Mouse (Mus musculus): Measurements from ENCODE around the gene Tgm1. TPM values are rescaled to one million over a fixed set of nuclear protein-coding genes. Genes with fewer than 3 reads are reported as not detected.

Tgm1 gene
- total RNA-seq, 1 experiment from 2014 or later, result 1.3 TPM

Other genes starting within 250 kb of the Tgm1 start
- 68.5 and 99.2 TPM in 2 replicates for gene Dhrs4, start 235.2 kb downstream of the Tgm1 start, total RNA-seq (2017)
- 2.3 and 2.7 TPM in 2 replicates for gene Carmil3, start 223.3 kb downstream of the Tgm1 start, total RNA-seq (2017)
- gene Cpne6, start 203.5 kb downstream of the Tgm1 start, total RNA-seq (2017), result not detected in 2 replicates
- not detected in 2 replicates for gene Nrl, start 188.9 kb downstream of the Tgm1 start, total RNA-seq (2017)
- 50.8 and 58.0 TPM in 2 replicates for gene Pck2, start 173.7 kb downstream of the Tgm1 start, total RNA-seq (2017)
- gene Dcaf11, start 153.9 kb downstream of the Tgm1 start, total RNA-seq (2017), result 47.6 and 53.3 TPM in 2 replicates
- gene A730061H03Rik, start 153.5 kb downstream of the Tgm1 start, total RNA-seq (2017), result 3.4 TPM in 1 of 2 replicates, not detected in the other
- not detected in 2 replicates for gene Fitm1, start 138.3 kb downstream of the Tgm1 start, total RNA-seq (2017)
- gene Psme1, start 135.8 kb downstream of the Tgm1 start, total RNA-seq (2017), result 367 and 390 TPM in 2 replicates
- gene Emc9, start 128.6 kb downstream of the Tgm1 start, total RNA-seq (2017), result 8.5 and 8.9 TPM in 2 replicates
- 189 and 244 TPM in 2 replicates for gene Psme2, start 122.8 kb downstream of the Tgm1 start, total RNA-seq (2017)
- 11.5 and 19.8 TPM in 2 replicates for gene Rnf31, start 122.2 kb downstream of the Tgm1 start, total RNA-seq (2017)
- 61.3 and 91.7 TPM in 2 replicates for gene Irf9, start 110.4 kb downstream of the Tgm1 start, total RNA-seq (2017)
- gene Rec8, start 95.9 kb downstream of the Tgm1 start, total RNA-seq (2017), result 15.4 and 17.9 TPM in 2 replicates
- gene Ipo4, start 78.0 kb downstream of the Tgm1 start, total RNA-seq (2017), result 14.3 and 35.2 TPM in 2 replicates
- 1.8 and 8.2 TPM in 2 replicates for gene Gm49378, start 76.0 kb downstream of the Tgm1 start, total RNA-seq (2017)
- gene Tm9sf1, start 70.1 kb downstream of the Tgm1 start, total RNA-seq (2017), result 48.5 and 55.1 TPM in 2 replicates
- gene Tssk4, start 63.7 kb downstream of the Tgm1 start, total RNA-seq (2017), result 0.40 and 0.94 TPM in 2 replicates
- gene Mdp1, start 53.4 kb downstream of the Tgm1 start, total RNA-seq (2017), result 29.1 and 31.1 TPM in 2 replicates
- gene Gmpr2, start 42.0 kb downstream of the Tgm1 start, total RNA-seq (2017), result 30.7 and 38.3 TPM in 2 replicates
- 209 and 317 TPM in 2 replicates for gene Nedd8, start 41.8 kb downstream of the Tgm1 start, total RNA-seq (2017)
- gene Tinf2, start 32.1 kb downstream of the Tgm1 start, total RNA-seq (2017), result 27.3 and 34.1 TPM in 2 replicates
- 17.2 and 17.9 TPM in 2 replicates for gene Rabggta, start 8.3 kb upstream of the Tgm1 start, total RNA-seq (2017)
- gene Dhrs1, start 31.8 kb upstream of the Tgm1 start, total RNA-seq (2017), result 25.3 TPM in 2 replicates
- gene Nop9, start 31.8 kb upstream of the Tgm1 start, total RNA-seq (2017), result 16.6 and 20.9 TPM in 2 replicates
- gene Cideb, start 44.5 kb upstream of the Tgm1 start, total RNA-seq (2017), result not detected in 2 replicates
- 0.60 and 0.63 TPM in 2 replicates for gene Ltb4r2, start 47.5 kb upstream of the Tgm1 start, total RNA-seq (2017)
- gene Ltb4r1, start 52.0 kb upstream of the Tgm1 start, total RNA-seq (2017), result 4.0 and 11.2 TPM in 2 replicates
- 1.0 and 2.2 TPM in 2 replicates for gene Adcy4, start 70.2 kb upstream of the Tgm1 start, total RNA-seq (2017)
- gene Ripk3, start 74.9 kb upstream of the Tgm1 start, total RNA-seq (2017), result 23.8 and 47.9 TPM in 2 replicates
- gene Nfatc4, start 109.2 kb upstream of the Tgm1 start, total RNA-seq (2017), result 0.31 and 0.35 TPM in 2 replicates
- gene Nynrin, start 140.1 kb upstream of the Tgm1 start, total RNA-seq (2017), result 13.0 and 13.1 TPM in 2 replicates
- gene Cbln3, start 170.5 kb upstream of the Tgm1 start, total RNA-seq (2017), result 0.05 TPM in 1 of 2 replicates, not detected in the other
- 40.6 and 50.5 TPM in 2 replicates for gene Khnyn, start 171.0 kb upstream of the Tgm1 start, total RNA-seq (2017)
- gene Sdr39u1, start 186.4 kb upstream of the Tgm1 start, total RNA-seq (2017), result 10.3 and 27.3 TPM in 2 replicates
- gene Cma1, start 230.7 kb upstream of the Tgm1 start, total RNA-seq (2017), result 0.88 TPM in 1 of 2 replicates, not detected in the other
- gene Cma2, start 237.1 kb upstream of the Tgm1 start, total RNA-seq (2017), result not detected in 2 replicates